Mouse (Mus musculus): ENCODE measurements around the gene Gm20388. TPM values are rescaled to one million over a fixed set of nuclear protein-coding genes. Genes with fewer than 3 reads are reported as not detected.

Gm20388 gene
- total RNA-seq, 1 experiment from 2014 or later = 10.0 TPM

DNA sequence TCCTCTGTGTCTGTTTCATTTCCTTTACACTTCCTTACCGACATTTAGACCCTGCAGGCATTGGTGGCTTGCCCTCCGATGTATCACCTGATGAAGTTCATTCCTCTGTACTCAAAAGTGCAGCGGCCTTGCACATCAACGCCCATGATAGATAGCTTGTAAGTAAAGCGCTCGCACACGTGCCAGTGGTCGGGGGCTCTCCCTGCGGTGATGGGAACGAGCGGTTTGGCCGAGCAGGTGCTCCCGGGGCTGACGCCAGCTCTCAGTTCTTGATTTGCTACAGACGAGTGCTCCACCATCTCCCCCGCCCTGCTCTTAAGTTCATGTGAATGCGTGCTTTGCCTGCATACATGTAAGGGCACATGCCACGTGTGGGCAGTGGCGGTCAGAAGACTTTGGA, 37.0 kb downstream of the Gm20388 start:
- no peak for ATAC-seq (replicated peaks; ENCODE audit: insufficient number of reproducible peaks, low FRiP score, low TSS enrichment, poor library complexity, severe bottlenecking)

DNA sequence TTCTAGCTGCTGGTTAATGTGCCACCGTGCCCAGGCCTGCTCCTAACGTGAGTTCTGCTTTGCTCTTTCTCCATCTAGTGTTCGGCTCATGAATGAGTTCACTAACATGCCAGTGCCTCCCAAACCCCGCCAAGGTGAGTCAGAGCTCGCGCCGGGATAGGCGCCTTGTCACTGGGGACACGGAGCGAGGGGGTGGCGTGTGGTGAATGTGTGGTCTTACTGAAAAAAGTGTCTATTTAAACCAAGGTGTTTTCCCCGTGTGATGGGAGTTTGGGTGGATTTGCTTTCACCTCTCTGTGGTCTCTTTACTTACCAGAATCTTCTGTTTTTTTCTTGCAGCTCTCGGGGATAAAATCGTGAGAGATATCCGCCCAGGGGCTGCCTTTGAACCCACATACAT, 37.7 kb downstream of the Gm20388 start:
- ATAC-seq (replicated peaks; ENCODE audit: insufficient number of reproducible peaks, low FRiP score, low TSS enrichment, poor library complexity, severe bottlenecking) = no peak

DNA sequence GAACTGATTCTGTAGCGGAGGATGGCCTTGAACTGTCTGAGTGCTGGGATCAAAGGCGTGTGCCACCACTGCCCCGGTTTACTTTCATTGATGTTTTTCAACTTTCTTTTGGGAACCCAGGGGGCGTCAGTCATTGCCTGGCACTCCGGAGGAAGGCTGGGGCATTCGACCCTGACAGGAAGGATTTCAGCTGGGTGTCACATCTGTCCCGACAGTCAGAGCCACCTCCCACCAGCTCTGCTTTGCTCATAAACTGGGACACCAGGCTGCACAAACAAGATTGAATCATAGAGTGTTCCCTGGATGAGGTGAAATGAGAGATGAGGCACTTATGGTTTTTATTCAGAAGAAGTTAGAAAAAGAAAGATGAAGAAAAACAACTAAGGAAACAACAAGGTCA, 41.6 kb downstream of the Gm20388 start:
- no peak for ATAC-seq (replicated peaks; ENCODE audit: insufficient number of reproducible peaks, low FRiP score, low TSS enrichment, poor library complexity, severe bottlenecking)

DNA sequence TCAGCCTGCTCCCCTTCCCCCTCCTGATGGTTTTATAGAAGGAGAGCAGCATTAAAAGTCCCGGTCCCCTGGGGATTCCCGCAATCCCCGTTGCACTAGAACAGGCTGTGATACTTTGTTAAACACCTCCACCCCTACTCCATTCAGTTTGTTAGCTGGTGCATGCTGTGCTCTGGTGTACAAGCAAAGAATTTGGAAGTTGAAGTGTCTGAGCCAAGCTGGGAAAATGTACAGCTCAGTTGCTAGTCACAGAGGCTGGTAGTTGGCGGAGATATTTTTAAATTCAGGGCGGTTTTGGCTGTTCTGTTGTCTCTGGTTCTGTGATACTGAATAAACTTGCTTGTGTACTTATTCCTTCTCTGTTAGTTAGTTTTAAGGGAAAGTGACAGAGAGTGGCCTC, 42.1 kb downstream of the Gm20388 start:
- ATAC-seq (replicated peaks; ENCODE audit: insufficient number of reproducible peaks, low FRiP score, low TSS enrichment, poor library complexity, severe bottlenecking) = no peak

DNA sequence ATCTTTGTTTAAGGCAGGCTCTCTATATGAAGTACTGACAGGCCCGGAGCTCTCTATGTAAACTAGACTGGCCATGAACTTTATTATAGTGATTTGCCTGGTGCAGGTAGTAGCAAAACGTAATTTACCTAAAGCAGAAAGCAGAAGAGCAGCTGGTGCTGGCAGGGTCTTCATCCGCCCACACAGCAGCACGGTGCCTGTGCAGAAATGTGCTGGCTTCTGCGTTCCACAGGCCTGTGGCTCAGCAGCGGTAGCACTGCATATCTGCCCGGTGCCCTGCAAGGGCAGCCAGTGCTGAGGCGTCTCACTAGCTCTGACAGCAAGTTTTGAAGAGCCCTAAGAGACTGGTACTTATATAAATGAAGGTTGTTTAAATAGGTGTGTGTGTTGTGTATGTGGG, 44.7 kb downstream of the Gm20388 start:
- no peak for ATAC-seq (replicated peaks; ENCODE audit: insufficient number of reproducible peaks, low FRiP score, low TSS enrichment, poor library complexity, severe bottlenecking)

DNA sequence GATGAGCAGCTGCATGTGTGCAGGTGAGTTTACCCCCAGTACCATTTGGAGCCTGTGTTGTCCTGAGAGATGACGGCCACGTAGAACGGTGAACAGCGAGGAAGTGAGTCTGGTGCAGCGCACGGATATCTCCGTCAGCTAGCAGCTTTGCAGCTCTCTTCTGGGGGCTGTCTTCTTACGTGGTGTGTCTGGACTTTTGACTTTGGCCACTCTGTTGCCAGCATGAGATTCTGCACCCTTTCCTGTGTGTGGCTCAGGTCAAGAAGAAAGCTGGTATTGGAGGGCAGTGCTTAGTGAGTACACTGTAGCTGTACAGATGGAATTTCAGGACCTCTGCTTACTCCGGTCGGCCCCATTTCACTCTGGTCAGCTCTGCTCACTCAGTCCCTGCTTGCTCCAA, 47.4 kb downstream of the Gm20388 start:
- ATAC-seq (replicated peaks; ENCODE audit: insufficient number of reproducible peaks, low FRiP score, low TSS enrichment, poor library complexity, severe bottlenecking) = no peak

DNA sequence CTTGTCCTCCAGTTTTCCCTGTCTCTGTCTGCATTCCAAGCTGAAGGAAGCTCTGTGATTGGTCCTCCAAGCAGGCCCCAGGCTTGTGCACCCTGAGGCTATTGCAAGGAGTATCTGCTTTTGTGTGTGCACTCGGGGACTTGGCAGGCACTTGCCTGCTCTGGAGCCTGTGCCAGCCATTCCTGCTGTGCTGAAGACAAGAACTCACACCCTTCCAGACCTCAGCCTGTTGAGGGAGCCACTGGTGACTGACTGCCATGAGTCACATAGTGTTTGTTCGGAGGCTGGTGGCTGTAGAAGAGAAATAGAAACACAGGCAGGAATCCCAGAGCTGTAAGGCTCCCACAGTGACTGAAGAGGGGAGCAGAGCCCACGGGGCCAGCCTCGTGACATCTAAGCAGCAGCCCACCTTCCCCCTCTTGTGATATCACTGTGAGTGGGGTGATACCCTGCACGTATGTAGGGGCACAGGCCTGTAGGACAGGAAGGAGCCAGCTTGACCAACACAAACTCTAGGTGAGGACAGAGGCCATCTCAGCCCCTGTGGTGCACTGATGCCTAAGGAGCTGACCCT, 50.0 kb downstream of the Gm20388 start:
- no peak for ATAC-seq (replicated peaks; ENCODE audit: insufficient number of reproducible peaks, low FRiP score, low TSS enrichment, poor library complexity, severe bottlenecking)

DNA sequence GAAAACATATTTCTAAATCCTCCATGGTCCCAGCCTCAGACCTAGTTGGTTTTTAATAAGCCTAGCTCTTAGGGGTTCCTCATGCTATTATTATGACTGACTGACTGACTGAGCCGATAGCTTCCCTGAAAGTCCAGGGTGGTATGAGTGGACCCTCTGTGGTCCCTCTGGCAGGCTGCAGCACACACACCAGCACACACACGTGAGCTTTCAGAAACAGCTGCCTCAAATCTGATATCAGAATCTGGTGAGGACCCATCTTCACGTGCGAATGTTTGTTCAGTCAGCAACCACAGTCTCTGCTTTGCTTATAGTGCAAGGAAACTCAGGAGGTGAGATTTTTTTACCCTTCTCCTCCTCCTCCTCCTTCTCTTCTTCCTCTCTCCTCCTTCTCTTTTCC, 54.2 kb downstream of the Gm20388 start:
- ATAC-seq (replicated peaks; ENCODE audit: insufficient number of reproducible peaks, low FRiP score, low TSS enrichment, poor library complexity, severe bottlenecking) = no peak

DNA sequence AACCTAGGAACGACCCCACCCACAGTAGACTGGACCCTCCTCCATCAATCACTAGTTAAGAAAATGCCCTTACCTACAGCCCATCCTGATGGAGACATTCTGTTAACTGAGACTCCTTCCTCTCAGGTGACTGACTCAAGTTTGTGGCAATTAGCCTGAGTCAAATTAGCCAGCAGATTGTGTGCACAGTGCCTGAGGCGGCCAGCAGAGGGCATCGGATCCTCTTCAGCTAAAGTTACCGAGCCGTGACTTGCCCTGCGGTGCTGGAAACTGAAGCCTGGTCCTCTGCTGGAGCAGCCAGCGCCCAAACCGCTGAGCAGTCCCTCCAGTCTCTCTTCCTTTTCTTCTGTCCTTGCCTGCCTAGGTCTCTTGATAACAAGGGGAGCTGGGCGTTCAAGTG, 56.8 kb downstream of the Gm20388 start:
- ATAC-seq (replicated peaks; ENCODE audit: insufficient number of reproducible peaks, low FRiP score, low TSS enrichment, poor library complexity, severe bottlenecking) = no peak

DNA sequence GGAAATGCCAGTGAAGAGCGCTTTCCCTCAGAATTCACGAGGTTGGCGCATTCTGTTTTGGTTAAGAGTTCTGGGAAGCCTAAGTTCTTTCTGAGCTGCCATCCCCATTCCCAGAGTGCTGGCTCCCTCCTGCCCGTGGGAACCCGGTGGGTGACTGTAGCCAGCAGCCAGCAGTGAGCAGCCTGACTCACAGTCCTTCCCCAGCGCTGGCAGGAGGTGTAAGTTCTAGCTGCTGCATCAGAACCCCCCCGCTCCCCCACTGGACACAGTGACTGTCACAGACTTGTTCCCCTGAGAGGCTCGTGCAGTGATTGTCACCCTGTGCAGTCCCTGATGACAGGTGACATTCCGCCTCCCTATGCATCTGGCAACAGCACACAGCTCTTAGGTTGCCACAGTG, 59.5 kb downstream of the Gm20388 start:
- ATAC-seq (replicated peaks; ENCODE audit: insufficient number of reproducible peaks, low FRiP score, low TSS enrichment, poor library complexity, severe bottlenecking) = no peak

DNA sequence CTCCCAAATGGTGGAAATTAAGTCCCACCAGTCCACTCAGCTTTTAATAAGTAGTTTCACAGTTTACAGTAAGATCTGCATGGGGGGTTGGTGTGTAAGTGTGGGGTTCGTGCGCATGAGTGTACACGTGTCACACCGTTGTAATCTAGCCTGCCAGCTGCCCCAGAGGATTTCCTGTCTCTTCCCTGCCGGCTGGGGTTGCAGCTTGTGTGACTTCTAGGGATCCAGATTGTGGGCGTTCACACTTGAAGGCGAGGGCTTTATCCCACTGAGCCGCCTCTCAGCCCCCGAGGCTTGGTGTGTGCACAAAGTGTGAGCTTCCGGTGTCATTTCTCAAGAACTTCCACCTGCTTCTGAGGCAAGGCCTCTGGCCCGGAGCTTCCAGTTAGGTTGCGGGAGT, 61.9 kb downstream of the Gm20388 start:
- no peak for ATAC-seq (replicated peaks; ENCODE audit: insufficient number of reproducible peaks, low FRiP score, low TSS enrichment, poor library complexity, severe bottlenecking)

DNA sequence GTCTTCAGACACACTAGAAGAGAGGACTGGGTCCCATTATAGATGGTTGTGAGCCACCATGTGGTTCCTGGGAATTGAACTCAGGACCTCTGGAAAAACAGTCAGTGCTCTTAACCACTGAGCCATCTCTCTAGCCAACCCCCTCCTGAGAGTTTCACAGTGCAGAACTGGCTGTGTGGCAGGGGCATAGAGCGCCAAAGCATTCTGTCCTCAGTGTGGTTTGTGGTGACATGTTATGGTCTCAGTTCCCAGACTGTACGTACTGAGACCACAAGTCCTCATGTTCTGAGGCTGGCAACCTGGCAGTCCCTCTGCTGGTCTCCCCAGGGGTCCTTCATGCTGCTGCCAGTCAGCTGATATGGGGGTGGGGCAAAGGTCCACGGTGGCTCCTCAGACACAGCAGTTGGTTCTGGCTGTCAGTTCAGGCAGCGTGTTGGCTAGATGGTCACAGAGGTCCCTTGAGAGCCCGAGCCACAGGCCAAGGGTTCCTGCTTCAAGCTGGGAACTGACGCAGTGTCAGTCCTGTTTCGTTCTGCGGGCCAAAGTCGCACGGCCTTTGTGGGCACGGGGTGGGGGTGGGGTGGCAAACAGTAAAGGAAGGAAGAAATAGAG, 68.2 kb downstream of the Gm20388 start:
- no peak for ATAC-seq (replicated peaks; ENCODE audit: insufficient number of reproducible peaks, low FRiP score, low TSS enrichment, poor library complexity, severe bottlenecking)

DNA sequence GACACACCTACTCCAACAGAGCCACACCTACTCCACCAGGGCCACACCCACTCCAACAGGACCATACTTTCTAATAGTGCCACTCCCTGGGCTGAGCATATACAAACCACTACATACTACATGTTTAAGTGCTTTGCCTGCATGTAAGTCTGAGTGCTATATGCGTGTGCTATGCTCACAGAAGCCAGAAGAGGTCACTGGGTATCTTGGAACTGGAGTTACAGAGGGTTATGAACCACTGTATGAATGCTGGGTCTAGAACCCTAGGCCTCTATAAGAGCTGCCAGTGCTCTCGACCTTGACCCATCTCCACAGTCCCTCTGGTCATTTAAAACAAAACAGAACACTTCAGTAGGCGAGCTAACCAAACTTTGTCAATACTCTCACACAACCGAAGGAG, 70.6 kb downstream of the Gm20388 start:
- no peak for ATAC-seq (replicated peaks; ENCODE audit: insufficient number of reproducible peaks, low FRiP score, low TSS enrichment, poor library complexity, severe bottlenecking)

DNA sequence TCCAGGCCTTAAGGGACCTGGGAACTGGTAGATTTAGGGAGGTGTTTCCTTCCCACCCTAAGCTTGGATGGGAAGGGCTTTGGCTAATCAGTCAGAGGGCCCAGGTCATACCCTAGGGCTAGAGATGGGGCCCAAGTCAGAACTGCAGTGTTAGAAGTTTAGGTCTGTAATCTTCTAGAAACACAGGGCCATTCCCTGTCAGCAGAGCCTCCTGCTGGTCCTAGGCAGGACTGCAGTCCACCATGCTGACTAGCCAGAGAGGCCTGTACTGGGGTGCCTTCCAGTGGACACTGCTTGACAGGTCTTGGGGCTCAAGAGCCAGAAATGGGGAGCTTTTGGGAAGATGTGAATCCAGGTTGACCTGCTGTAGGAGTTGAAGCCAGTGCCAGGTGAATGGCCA, 73.4 kb downstream of the Gm20388 start:
- no peak for ATAC-seq (replicated peaks; ENCODE audit: insufficient number of reproducible peaks, low FRiP score, low TSS enrichment, poor library complexity, severe bottlenecking)

DNA sequence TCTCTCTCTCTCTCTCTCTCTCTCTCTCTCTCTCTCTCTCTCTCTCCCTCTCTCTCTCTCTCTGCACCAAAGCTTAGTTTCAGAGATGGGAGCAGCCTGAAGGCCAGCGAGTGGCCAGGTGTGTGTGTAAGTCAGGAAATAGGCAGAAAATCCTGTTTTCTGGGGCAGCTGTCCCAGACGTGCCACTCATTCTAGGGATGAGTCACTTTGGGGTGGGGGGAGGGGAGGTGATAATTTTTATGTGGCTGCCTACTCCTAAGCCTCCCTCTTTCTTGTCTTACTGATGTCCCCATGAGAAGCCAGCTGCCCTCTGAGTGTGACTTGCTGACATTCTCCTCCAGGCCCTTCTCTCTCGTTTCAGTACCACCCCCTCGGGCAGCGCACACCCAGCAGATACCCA, 75.5 kb downstream of the Gm20388 start:
- no peak for ATAC-seq (replicated peaks; ENCODE audit: insufficient number of reproducible peaks, low FRiP score, low TSS enrichment, poor library complexity, severe bottlenecking)

DNA sequence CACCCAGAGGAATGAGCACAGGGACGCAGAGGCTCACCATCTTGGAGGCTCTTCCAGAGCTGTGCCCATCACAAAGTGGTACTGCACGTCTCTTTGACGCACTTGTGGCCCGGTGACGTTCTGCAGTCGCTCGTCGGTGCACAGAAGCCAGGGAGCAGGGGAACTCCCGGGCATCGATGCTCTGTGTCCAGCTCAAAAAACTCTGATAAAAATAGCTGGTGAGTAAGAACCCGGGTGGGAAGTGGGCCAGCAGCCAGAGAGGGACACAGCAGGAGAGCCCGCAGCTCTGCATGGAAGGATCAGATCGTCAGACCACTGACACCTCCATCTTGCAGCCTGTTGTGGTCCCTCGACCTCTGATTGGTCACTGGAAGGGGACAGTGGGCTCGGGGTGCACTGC, 77.4 kb downstream of the Gm20388 start:
- no peak for ATAC-seq (replicated peaks; ENCODE audit: insufficient number of reproducible peaks, low FRiP score, low TSS enrichment, poor library complexity, severe bottlenecking)

DNA sequence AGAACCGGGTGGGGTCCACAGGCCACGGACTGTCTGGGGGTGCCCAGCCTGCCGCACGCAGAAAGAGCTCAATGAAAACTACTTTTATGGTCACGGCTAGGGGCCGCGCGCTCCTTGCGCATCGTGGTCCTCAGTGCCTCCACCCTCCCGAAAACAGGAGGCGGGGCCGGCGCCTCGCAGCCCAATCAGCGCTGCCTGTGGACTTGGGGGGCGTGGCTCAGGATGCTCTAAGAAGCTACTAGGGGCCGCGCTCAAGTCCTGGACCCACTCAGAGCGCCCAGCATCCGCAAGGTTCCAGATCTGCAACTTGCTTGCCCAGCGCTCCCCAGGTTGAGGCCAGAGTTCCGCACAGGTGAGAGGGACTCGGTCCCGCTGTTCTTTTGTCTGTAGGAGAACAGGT, 81.6 kb downstream of the Gm20388 start, which contains the start of gene Crispld2:
Gene Crispld2, plus strand, starts transcription at position 190 of the 400 bp plus-strand sequence.
- no peak for ATAC-seq (replicated peaks; ENCODE audit: insufficient number of reproducible peaks, low FRiP score, low TSS enrichment, poor library complexity, severe bottlenecking)

DNA sequence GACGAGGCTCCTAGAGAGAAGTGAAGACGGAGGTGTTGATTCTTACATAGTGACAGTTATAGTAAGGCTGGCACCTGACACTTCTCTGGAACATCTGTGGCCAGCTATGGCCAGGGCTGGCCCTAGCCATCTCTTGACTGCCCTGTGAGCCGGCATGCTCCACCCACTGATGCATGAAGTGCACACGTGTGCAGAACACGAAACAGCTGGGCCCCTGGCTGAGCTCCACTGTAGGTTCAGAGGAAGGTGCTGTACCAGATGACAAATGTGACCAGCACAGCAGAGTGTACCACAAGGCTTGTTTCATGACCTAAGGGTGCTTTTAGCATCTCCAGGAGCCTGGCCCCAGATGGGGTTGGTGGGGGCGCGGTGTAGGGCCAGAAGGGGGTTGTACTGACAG, 83.5 kb downstream of the Gm20388 start:
- no peak for ATAC-seq (replicated peaks; ENCODE audit: insufficient number of reproducible peaks, low FRiP score, low TSS enrichment, poor library complexity, severe bottlenecking)

DNA sequence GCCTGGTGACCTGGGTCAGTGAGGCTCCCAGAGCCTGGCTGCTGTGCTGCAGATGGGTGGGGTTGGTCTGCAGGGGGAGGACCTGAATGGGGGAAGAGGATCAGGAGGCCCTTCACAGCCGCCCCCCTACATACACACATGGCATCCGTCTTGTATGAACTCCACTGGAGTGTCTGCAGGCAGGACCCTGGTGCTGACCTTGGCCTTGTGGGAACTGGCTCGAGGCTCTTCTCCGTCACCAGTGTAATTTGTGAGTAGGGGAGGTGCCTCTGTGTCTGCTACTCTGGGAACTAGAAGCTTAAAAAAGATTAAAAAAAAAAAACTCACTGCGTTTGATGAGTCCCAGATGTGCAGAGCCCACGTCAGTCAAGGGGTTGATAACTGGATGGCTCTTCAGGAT, 83.9 kb downstream of the Gm20388 start:
- no peak for ATAC-seq (replicated peaks; ENCODE audit: insufficient number of reproducible peaks, low FRiP score, low TSS enrichment, poor library complexity, severe bottlenecking)

DNA sequence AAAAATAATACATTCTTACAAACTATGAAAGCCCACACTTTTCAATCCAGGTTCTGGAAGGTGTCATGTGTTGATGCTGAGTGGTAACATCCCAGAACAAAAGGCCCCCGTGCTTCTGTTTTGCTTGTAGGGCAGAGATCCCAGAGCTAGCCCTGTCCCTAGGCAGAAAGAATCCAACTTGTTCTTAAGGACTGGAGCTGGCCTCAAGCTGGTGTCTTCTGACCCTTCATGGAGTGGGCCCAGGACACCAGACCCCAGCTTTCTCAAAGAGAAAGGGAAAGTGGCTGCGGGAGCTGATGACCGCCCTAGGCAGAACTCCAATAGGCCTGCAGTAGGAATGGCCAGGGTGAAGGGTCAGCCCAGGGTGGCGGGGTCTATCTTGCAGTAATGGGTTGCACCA, 86.6 kb downstream of the Gm20388 start:
- ATAC-seq (replicated peaks; ENCODE audit: insufficient number of reproducible peaks, low FRiP score, low TSS enrichment, poor library complexity, severe bottlenecking) = no peak

DNA sequence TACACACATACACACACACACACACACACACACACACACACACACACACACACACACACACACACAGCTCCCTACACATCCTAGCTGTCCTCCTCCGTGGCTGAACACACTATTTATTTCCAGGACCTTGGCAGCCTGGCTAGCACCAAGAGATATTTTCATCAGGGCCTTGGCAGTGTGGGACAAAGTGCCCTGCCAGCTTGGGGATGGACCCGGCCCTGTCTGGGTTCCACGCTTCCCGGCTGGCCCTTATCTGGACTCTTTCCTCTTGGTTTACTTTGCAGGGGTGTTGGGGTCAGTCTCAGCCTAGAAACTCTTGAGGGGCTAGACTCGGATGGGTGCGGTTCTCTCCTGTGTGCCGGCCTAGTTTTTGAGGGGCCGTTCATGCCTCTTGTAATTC, 89.8 kb downstream of the Gm20388 start:
- ATAC-seq (replicated peaks; ENCODE audit: insufficient number of reproducible peaks, low FRiP score, low TSS enrichment, poor library complexity, severe bottlenecking) = no peak

Measured in monocyte, adult 5-6 weeks (primary cell).